Mouse (Mus musculus) 416B (cell line): ENCODE data around the gene Nectin2.
"Not testable (repeated sequence)": the region's sequence is repeated elsewhere in the genome, so short reads cannot be mapped to it uniquely, and the experiment has no call there.

Experiments used
- DNase-seq: peaks from one replicate; pipeline ENCODE4 v3.0.0; 2011; ENCODE audit warnings: low read depth

The Nectin2 gene

GRCm38 (mm10) chr7:19750217-19751069 lies at the start of gene Nectin2:
Nectin2 (minus strand) TSS chr7:19750483.
- DNase-seq, result peak; percentile 91

GRCm38 (mm10) chr7:19796697-19797588 lies 46.7 kb upstream of the Nectin2 start, which contains the start of gene Cblc:
Cblc (minus strand) TSS chr7:19796809.
- DNase-seq, result peak; percentile 75

- no peak for DNase-seq
These were observed 46.0 kb upstream of the Nectin2 start for GRCm38 (mm10) chr7:19796254-19796653.

GRCm38 (mm10) chr7:19795236-19795635 lies 45.0 kb upstream of the Nectin2 start:
- no peak for DNase-seq

- no peak for DNase-seq
These were observed 42.7 kb upstream of the Nectin2 start for GRCm38 (mm10) chr7:19792701-19793630.

- not testable (repeated sequence) for DNase-seq
These were observed 41.2 kb upstream of the Nectin2 start for GRCm38 (mm10) chr7:19791504-19791903.

- peak; percentile 96 for DNase-seq
These were observed 39.6 kb upstream of the Nectin2 start for GRCm38 (mm10) chr7:19789904-19790347.

GRCm38 (mm10) chr7:19785874-19786458 lies 35.7 kb upstream of the Nectin2 start:
- DNase-seq, result no peak

- peak; percentile 47 for DNase-seq
These were observed 34.7 kb upstream of the Nectin2 start for GRCm38 (mm10) chr7:19784764-19785535.

GRCm38 (mm10) chr7:19783630-19784029 lies 33.3 kb upstream of the Nectin2 start:
- no peak for DNase-seq

GRCm38 (mm10) chr7:19782645-19783044 lies 32.4 kb upstream of the Nectin2 start:
- DNase-seq, result peak; percentile 60

- DNase-seq, result no peak
These were observed 31.5 kb upstream of the Nectin2 start for GRCm38 (mm10) chr7:19781741-19782140.

- no peak for DNase-seq
These were observed 29.6 kb upstream of the Nectin2 start for GRCm38 (mm10) chr7:19779903-19780302.

GRCm38 (mm10) chr7:19778645-19779044 lies 28.4 kb upstream of the Nectin2 start:
- DNase-seq, result no peak

- DNase-seq, result no peak
These were observed 26.9 kb upstream of the Nectin2 start for GRCm38 (mm10) chr7:19777049-19777723.

GRCm38 (mm10) chr7:19771682-19772081 lies 21.4 kb upstream of the Nectin2 start:
- DNase-seq, result no peak

- DNase-seq, result no peak
These were observed 20.7 kb upstream of the Nectin2 start, which contains the start of gene Bcam for GRCm38 (mm10) chr7:19770984-19771391. Bcam (minus strand) TSS chr7:19771016.

GRCm38 (mm10) chr7:19770375-19770754 lies 20.1 kb upstream of the Nectin2 start:
- DNase-seq, result no peak
